Mouse (Mus musculus): ENCODE data around the gene Ints14. TPM values are rescaled to one million over a fixed set of nuclear protein-coding genes. Genes with fewer than 3 reads are reported as not detected.

Ints14 gene
- total RNA-seq (2017), result 16.7 and 18.0 TPM in 2 replicates

GRCm38 (mm10) chr9:64960117-64960977, at the start of gene Ints14:
TSS of gene Ints14 (plus strand) at chr9:64960905.
- peak; percentile 99 for ATAC-seq (ENCODE audit: extremely low read depth, insufficient number of reproducible peaks, low FRiP score, poor library complexity, severe bottlenecking)

- no peak for ATAC-seq (ENCODE audit: extremely low read depth, insufficient number of reproducible peaks, low FRiP score, poor library complexity, severe bottlenecking)
Measured at GRCm38 (mm10) chr9:64913406-64913805, 47.3 kb upstream of the Ints14 start.

DNA sequence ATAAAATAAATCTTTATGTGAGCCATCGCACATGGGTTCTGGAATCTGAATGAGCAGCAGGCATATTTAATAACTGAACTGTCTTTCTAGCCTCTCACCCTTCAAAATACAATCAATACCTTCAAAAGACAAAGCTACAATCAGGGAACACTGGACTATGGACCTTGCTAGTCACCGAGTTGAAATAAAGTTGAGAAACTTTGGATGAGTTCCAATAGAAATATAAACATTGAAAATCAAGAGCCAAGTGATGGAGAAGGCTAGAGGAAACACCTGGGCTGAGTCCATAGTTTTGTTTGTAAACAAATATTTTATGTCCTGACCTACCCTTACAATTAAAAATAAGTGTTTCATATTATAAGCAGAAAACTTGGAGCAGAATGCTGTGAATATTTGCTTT, 46.7 kb upstream of the Ints14 start:
- ATAC-seq (ENCODE audit: extremely low read depth, insufficient number of reproducible peaks, low FRiP score, poor library complexity, severe bottlenecking), result no peak

DNA sequence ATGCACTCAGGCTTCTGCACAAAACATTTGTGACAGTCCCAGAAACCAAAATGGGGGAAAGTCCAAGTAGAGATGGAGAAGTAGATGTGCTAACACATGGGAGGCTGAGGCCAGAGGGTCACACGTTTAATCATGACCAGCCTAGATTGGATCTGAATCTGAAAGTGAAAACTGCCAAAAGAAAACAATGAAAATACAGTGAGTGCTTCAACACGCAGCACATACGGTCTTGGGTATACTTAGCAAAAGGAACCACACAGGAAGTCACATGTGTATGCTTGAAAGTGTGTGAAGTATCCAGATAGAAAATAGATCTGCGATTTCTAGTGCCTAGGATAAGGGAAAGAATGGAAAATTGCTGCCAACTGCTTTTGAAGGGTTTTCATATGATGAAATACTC, 46.1 kb upstream of the Ints14 start:
- ATAC-seq (ENCODE audit: extremely low read depth, insufficient number of reproducible peaks, low FRiP score, poor library complexity, severe bottlenecking), result peak; percentile 23; the same call in 1 of the 2 replicates

GRCm38 (mm10) chr9:64918560-64918959, 42.1 kb upstream of the Ints14 start:
- ATAC-seq (ENCODE audit: extremely low read depth, insufficient number of reproducible peaks, low FRiP score, poor library complexity, severe bottlenecking), result no peak

DNA sequence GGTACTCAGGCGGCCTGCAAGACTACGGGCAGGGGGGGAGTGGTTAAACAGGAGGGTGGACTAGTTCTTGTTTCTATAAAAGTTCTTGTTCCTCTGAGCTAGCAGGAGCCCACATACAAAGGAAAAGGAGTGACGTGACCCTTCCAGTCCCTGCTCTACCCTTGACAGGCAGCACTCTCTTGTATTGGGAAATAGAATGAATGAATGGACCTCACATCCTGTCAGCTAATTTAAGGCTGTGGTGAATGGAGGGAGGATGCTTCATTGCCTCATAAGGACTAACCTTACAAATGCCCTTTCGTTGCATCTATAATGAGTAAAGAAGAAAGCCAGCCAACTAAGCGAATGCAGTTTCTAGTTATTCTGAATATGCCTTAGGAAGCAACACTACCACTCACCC, 34.9 kb upstream of the Ints14 start:
- peak; percentile 14; the same call in 1 of the 2 replicates for ATAC-seq (ENCODE audit: extremely low read depth, insufficient number of reproducible peaks, low FRiP score, poor library complexity, severe bottlenecking)

- ATAC-seq (ENCODE audit: extremely low read depth, insufficient number of reproducible peaks, low FRiP score, poor library complexity, severe bottlenecking), result no peak
Measured at GRCm38 (mm10) chr9:64926201-64926991, 34.3 kb upstream of the Ints14 start.

GRCm38 (mm10) chr9:64930256-64930655, 30.4 kb upstream of the Ints14 start:
- ATAC-seq (ENCODE audit: extremely low read depth, insufficient number of reproducible peaks, low FRiP score, poor library complexity, severe bottlenecking), result no peak

DNA sequence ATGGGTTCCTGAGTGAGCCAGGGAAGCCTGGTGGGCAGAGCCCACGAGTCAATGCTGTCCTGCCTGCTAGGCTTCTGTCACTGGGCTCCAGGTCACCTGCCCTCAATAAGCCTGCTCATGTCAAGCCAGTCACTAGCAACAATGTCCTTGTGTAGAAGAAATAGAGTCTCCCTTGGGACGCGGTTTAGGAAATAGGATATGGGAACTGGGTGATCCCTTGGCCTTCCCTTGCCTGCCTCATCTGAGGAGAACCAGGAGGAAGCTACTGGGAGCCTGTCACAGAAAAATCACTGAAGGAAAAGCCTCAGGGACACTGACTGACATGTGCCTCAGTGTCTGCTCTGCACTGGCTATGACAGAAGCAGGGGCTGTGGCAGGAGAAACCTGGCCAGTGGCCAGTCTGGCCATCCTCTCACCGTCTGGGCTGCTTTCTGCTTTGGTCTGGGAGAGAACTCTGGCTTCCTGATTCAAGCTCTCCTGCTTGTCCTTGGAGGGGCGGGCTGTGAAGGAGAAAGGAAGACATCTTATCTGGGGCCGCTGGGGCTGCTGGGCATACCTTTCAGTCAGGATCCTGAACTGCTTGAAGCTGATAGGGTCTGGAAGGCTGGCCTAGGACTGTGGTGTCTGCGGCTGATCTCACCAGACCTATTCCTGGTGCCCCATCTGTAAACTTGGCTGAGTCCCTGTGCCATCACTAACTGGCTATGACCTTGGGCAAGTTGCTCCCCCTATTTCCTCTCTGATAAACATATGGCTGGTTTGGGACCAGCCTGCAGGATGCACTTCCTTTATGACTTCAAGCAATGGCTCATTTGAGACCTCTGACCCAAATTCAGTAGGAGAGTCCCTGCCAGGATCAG, 28.7 kb upstream of the Ints14 start:
- ATAC-seq (ENCODE audit: extremely low read depth, insufficient number of reproducible peaks, low FRiP score, poor library complexity, severe bottlenecking), result no peak

- no peak for ATAC-seq (ENCODE audit: extremely low read depth, insufficient number of reproducible peaks, low FRiP score, poor library complexity, severe bottlenecking)
Measured at GRCm38 (mm10) chr9:64934015-64934754, 26.5 kb upstream of the Ints14 start.

GRCm38 (mm10) chr9:64936508-64936907, 24.2 kb upstream of the Ints14 start:
- ATAC-seq (ENCODE audit: extremely low read depth, insufficient number of reproducible peaks, low FRiP score, poor library complexity, severe bottlenecking), result peak; percentile 45

DNA sequence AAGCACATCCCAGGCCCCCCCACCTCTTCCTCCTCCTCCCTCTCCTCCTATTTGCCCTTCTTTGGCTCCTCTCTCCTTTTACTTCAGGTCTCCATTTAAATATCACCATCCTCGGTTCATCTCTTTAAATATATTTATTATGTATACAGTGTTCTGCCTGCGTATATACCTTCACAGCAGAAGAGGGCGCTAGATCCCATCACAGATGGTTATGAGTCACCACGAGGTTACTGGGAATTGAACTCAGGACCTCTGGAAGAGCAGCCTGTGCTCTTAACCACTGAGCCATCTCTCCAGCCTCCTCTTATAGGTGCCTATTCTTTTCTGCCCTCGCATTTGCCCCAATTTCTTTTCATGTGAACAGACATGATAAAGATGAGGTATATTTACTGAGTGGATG, 23.2 kb upstream of the Ints14 start:
- ATAC-seq (ENCODE audit: extremely low read depth, insufficient number of reproducible peaks, low FRiP score, poor library complexity, severe bottlenecking), result no peak

GRCm38 (mm10) chr9:64938535-64938934, 22.2 kb upstream of the Ints14 start:
- no peak for ATAC-seq (ENCODE audit: extremely low read depth, insufficient number of reproducible peaks, low FRiP score, poor library complexity, severe bottlenecking)

GRCm38 (mm10) chr9:64939281-64939680, 21.4 kb upstream of the Ints14 start:
- no peak for ATAC-seq (ENCODE audit: extremely low read depth, insufficient number of reproducible peaks, low FRiP score, poor library complexity, severe bottlenecking)

DNA sequence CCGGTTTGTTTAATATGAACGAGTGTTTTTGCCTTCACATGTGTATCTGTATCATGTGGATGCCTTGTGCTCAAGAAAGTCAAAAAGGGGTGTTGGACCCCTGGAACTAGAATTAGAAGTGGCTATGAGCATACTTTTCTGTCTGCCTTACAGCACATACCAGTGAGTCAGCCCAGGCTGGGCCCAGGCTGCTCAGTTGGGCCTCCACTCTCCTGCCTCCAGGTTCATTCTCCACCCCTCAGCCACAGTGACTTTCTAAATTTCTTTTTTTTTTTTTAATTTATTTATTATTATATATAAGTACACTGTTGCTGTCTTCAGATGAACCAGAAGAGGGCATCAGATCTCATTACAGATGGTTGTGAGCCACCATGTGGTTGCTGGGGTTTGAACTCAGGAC, 20.9 kb upstream of the Ints14 start:
- no peak for ATAC-seq (ENCODE audit: extremely low read depth, insufficient number of reproducible peaks, low FRiP score, poor library complexity, severe bottlenecking)

DNA sequence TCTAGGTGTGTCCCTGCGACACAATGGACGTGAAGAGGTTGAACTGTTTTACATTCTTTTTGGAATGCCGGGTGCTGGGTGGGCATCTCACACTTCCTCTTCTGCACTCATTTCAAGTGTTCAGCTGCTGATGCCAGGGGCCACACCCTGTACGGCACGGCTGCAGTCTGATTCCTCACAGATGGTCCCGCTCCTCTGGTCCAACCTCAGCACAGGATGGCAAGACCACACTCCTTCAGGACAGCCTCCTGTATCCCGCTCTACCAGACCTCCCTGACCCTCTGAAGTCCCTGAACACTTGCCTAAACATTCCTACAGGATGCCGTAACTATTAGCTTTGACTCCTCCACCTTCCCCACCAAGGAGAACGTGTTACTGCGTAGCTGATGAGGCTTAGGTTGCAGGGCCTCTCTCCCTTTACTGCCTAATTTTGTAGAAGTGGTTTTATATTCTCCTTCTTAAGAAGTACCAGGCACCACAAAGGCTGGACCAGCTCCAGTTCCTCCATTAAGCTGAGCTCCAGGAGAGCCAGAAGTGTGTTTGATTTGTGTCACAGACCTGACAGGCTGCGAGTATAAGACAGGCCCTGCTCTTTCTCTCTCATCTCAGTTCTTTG, 19.9 kb upstream of the Ints14 start:
- no peak for ATAC-seq (ENCODE audit: extremely low read depth, insufficient number of reproducible peaks, low FRiP score, poor library complexity, severe bottlenecking)

DNA sequence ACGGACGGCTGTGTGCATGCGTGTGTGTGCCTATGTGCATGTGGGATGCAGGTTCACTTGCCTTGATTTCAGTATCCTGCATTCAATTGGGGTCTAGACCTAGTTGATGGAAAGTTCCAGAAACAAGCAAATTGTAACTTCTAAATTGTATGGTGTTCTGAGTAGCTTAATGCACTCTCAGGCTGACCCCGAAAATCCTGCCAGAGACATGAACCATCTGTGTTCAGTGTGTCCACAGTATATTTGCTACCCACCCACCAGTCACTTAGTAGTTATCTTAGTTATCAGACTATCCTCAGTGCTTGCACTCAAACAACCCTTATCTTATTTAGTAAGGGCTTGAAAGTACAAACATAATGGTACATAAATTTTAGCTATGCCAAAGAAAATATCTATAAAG, 19.1 kb upstream of the Ints14 start:
- ATAC-seq (ENCODE audit: extremely low read depth, insufficient number of reproducible peaks, low FRiP score, poor library complexity, severe bottlenecking), result no peak

GRCm38 (mm10) chr9:64943997-64944396, 16.7 kb upstream of the Ints14 start:
- no peak for ATAC-seq (ENCODE audit: extremely low read depth, insufficient number of reproducible peaks, low FRiP score, poor library complexity, severe bottlenecking)

Measured in neutrophil, adult 5-6 weeks (primary cell).